Mouse (Mus musculus) liver, embryonic 13.5 days (tissue): ENCODE data around the gene Tnfrsf12a. TPM values are rescaled to one million over a fixed set of nuclear protein-coding genes. Genes with fewer than 3 reads are reported as not detected.
A peak's percentile ranks its signal among the peaks of the same experiment; 100 is the strongest.

Experiments used
- ATAC-seq: fragments of 200-750 bp; cut with Nextera tagmentation; 2 replicates; pipeline ENCODE4 v1.8.0; 2017; ENCODE audit warnings: low read depth, mild to moderate bottlenecking, moderate number of reproducible peaks, moderate library complexity
- DNase-seq: peaks from one replicate; pipeline ENCODE4 v3.0.0; 2022
- H3K27ac ChIP-seq: fragments of 300-500 bp; sonication (generic); 2 replicates; pipeline ENCODE4 v1.5.1; 2015; ENCODE audit warnings: moderate library complexity, mild to moderate bottlenecking, inconsistent platforms
- H3K27me3 ChIP-seq: fragments of 300-500 bp; sonication (generic); 2 replicates; pipeline ENCODE4 v1.6.1; 2015; ENCODE audit warnings: mild to moderate bottlenecking, inconsistent platforms
- H3K36me3 ChIP-seq: fragments of 300-500 bp; sonication (generic); 2 replicates; pipeline ENCODE4 v1.6.1; 2015; ENCODE audit warnings: mild to moderate bottlenecking, inconsistent platforms
- H3K4me1 ChIP-seq: fragments of 300-500 bp; sonication (generic); replicated peaks from 2 replicates; pipeline ENCODE4 v1.6.1; 2015; ENCODE audit warnings: inconsistent platforms
- H3K4me2 ChIP-seq: fragments of 300-500 bp; sonication (generic); 2 replicates; pipeline ENCODE4 v1.6.1; 2015; ENCODE audit warnings: inconsistent platforms, mild to moderate bottlenecking, moderate library complexity
- H3K4me3 ChIP-seq: fragments of 300-500 bp; sonication (generic); replicated peaks from 2 replicates; pipeline ENCODE4 v1.5.1; 2015; ENCODE audit warnings: mild to moderate bottlenecking, inconsistent platforms
- H3K9ac ChIP-seq: fragments of 300-500 bp; sonication (generic); 2 replicates; pipeline ENCODE4 v1.6.1; 2015; ENCODE audit warnings: mild to moderate bottlenecking, inconsistent platforms
- H3K9me3 ChIP-seq: fragments of 300-500 bp; sonication (generic); replicated peaks from 2 replicates; pipeline ENCODE4 v1.6.1; 2016; ENCODE audit warnings: inconsistent platforms
- WGBS: fragments of 180-500 bp; shearing (Covaris S2); methylation state at CpG from one replicate; pipeline ENCODE4 v1.1.7; 2015; ENCODE audit not compliant: insufficient replicate concordance; 5-methylcytosine and 5-hydroxymethylcytosine counted together
- polyA plus RNA-seq: library from polyadenylated mRNA; unstranded; fragments of >200 nt; fragmentation: Nextera tagmentation; extraction: Ambion mirVana; gene quantifications from 2 replicates; pipeline ENCODE4 v1.2.1, GENCODE M21; 2015

Gene Tnfrsf12a
- polyA plus RNA-seq, 1 experiment from 2014 or later = 6.7 TPM

GRCm38 (mm10) chr17:23703301-23703700, 26.0 kb upstream of the Tnfrsf12a start:
- no peak for ATAC-seq
- Histone ChIP-seq H3K27me3 (peaks cover 67% of the 10 kb centered on the region), H3K36me3 (no peaks in the 10 kb centered on the region)

GRCm38 (mm10) chr17:23700079-23700478, 22.8 kb upstream of the Tnfrsf12a start:
- H3K4me2 ChIP-seq = peak overlapping the region; percentile 86
- H3K9ac ChIP-seq = peak overlapping the region; percentile 49
- peaks cover 81% of the 10 kb centered on the region for H3K27me3 ChIP-seq

More at GRCm38 (mm10) chr17:23703301-23703700, 26.0 kb upstream of the Tnfrsf12a start:
- no peak overlapping the region for H3K27ac ChIP-seq
- H3K4me1 ChIP-seq = peaks cover 10% of the 10 kb centered on the region
- DNase-seq = no peak
- H3K4me2 ChIP-seq = no peak overlapping the region
- WGBS = 70% methylated on average over 9 of the region's 9 CpGs
- no peaks in the 10 kb centered on the region for H3K9me3 ChIP-seq
- no peak overlapping the region for H3K4me3 ChIP-seq
- H3K9ac ChIP-seq = no peak overlapping the region

GRCm38 (mm10) chr17:23699131-23700077, 22.1 kb upstream of the Tnfrsf12a start:
- H3K4me2 ChIP-seq = peak overlapping the region; percentile 86
- peaks cover 10% of the 10 kb centered on the region for H3K4me1 ChIP-seq
- H3K9ac ChIP-seq = peak overlapping the region; percentile 49
- no peak for DNase-seq
- peak; percentile 27; the same call in 1 of the 2 replicates for ATAC-seq
- no peaks in the 10 kb centered on the region for H3K36me3 ChIP-seq
- H3K27me3 ChIP-seq = peaks cover 83% of the 10 kb centered on the region
- H3K27ac ChIP-seq = no peak overlapping the region
- under 1% methylated on average over 98 of the region's 101 CpGs for WGBS
- H3K9me3 ChIP-seq = no peaks in the 10 kb centered on the region
- peak overlapping the region; percentile 66 for H3K4me3 ChIP-seq

More at GRCm38 (mm10) chr17:23700079-23700478, 22.8 kb upstream of the Tnfrsf12a start:
- no peaks in the 10 kb centered on the region for H3K9me3 ChIP-seq
- under 1% methylated on average over 28 of the region's 28 CpGs for WGBS
- ATAC-seq (peak; percentile 87), DNase-seq (peak; percentile 44)
- no peak overlapping the region for H3K27ac ChIP-seq
- no peaks in the 10 kb centered on the region for H3K36me3 ChIP-seq
- H3K4me3 ChIP-seq = peak overlapping the region; percentile 66
- H3K4me1 ChIP-seq = peaks cover 10% of the 10 kb centered on the region

GRCm38 (mm10) chr17:23695801-23696200, 18.5 kb upstream of the Tnfrsf12a start:
- Histone ChIP-seq H3K9ac (no peak overlapping the region), H3K9me3 (no peaks in the 10 kb centered on the region), H3K4me3 (no peak overlapping the region), H3K4me1 (peaks cover 10% of the 10 kb centered on the region), H3K4me2 (no peak overlapping the region), H3K27me3 (peaks cover 71% of the 10 kb centered on the region), H3K36me3 (no peaks in the 10 kb centered on the region), H3K27ac (no peak overlapping the region)
- 20% methylated on average over 3 of the region's 3 CpGs for WGBS
- ATAC-seq (no peak), DNase-seq (no peak)

GRCm38 (mm10) chr17:23694491-23694890, 17.2 kb upstream of the Tnfrsf12a start:
- peaks cover 58% of the 10 kb centered on the region for H3K27me3 ChIP-seq
- WGBS = 46% methylated on average over 1 of the region's 1 CpGs

GRCm38 (mm10) chr17:23683856-23684672, 6.8 kb upstream of the Tnfrsf12a start, which contains the start of gene Cldn9:
Gene Cldn9 (minus strand): TSS chr17:23684026.
- DNase-seq = no peak
- ATAC-seq = no peak
- WGBS = 24% methylated on average over 15 of the region's 15 CpGs

More at GRCm38 (mm10) chr17:23694491-23694890, 17.2 kb upstream of the Tnfrsf12a start:
- Histone ChIP-seq H3K36me3 (no peaks in the 10 kb centered on the region), H3K4me1 (peaks cover 6% of the 10 kb centered on the region), H3K9ac (no peak overlapping the region), H3K4me3 (no peak overlapping the region), H3K4me2 (no peak overlapping the region), H3K27ac (no peak overlapping the region), H3K9me3 (no peaks in the 10 kb centered on the region)
- no peak for ATAC-seq
- no peak for DNase-seq

GRCm38 (mm10) chr17:23683226-23683625, 6.0 kb upstream of the Tnfrsf12a start:
- ATAC-seq (0 out of 2 replicates have a peak, but pooled peaks have one; percentile 20), DNase-seq (no peak)
- H3K4me1 ChIP-seq = peaks cover 5% of the 10 kb centered on the region; the same call in 1 of the 2 replicates
- H3K9ac ChIP-seq = no peak overlapping the region
- no peak overlapping the region for H3K27ac ChIP-seq
- H3K4me2 ChIP-seq = no peak overlapping the region
- WGBS = 22% methylated on average over 15 of the region's 15 CpGs
- H3K36me3 ChIP-seq = no peaks in the 10 kb centered on the region
- peaks cover 73% of the 10 kb centered on the region for H3K27me3 ChIP-seq
- H3K4me3 ChIP-seq = no peak overlapping the region
- no peaks in the 10 kb centered on the region for H3K9me3 ChIP-seq

More at GRCm38 (mm10) chr17:23683856-23684672, 6.8 kb upstream of the Tnfrsf12a start, which contains the start of gene Cldn9:
- Histone ChIP-seq H3K27me3 (peaks cover 65% of the 10 kb centered on the region), H3K27ac (no peak within 1 kb of the TSS), H3K9me3 (no peaks in the 10 kb centered on the region), H3K4me2 (no peak within 1 kb of the TSS), H3K4me1 (peaks cover 5% of the 10 kb centered on the region; the same call in 1 of the 2 replicates), H3K36me3 (no peaks in the 10 kb centered on the region), H3K9ac (no peak within 1 kb of the TSS), H3K4me3 (no peak within 1 kb of the TSS)

GRCm38 (mm10) chr17:23682530-23682929, 5.3 kb upstream of the Tnfrsf12a start:
- H3K27me3 ChIP-seq = peaks cover 80% of the 10 kb centered on the region

GRCm38 (mm10) chr17:23682092-23682491, 4.8 kb upstream of the Tnfrsf12a start:
- no peak overlapping the region for H3K4me2 ChIP-seq
- no peaks in the 10 kb centered on the region for H3K36me3 ChIP-seq
- H3K27ac ChIP-seq = no peak overlapping the region
- H3K27me3 ChIP-seq = peaks cover 84% of the 10 kb centered on the region
- peaks cover 15% of the 10 kb centered on the region for H3K4me1 ChIP-seq
- no peak for DNase-seq
- H3K9ac ChIP-seq = no peak overlapping the region
- no peak for ATAC-seq
- no peak overlapping the region for H3K4me3 ChIP-seq
- no peaks in the 10 kb centered on the region for H3K9me3 ChIP-seq
- 29% methylated on average over 4 of the region's 4 CpGs for WGBS

More at GRCm38 (mm10) chr17:23682530-23682929, 5.3 kb upstream of the Tnfrsf12a start:
- H3K27ac ChIP-seq = no peak overlapping the region
- H3K36me3 ChIP-seq = no peaks in the 10 kb centered on the region
- DNase-seq (no peak), ATAC-seq (no peak)
- H3K9me3 ChIP-seq = no peaks in the 10 kb centered on the region
- no peak overlapping the region for H3K9ac ChIP-seq
- H3K4me2 ChIP-seq = no peak overlapping the region
- no peak overlapping the region for H3K4me3 ChIP-seq
- 47% methylated on average over 3 of the region's 3 CpGs for WGBS
- H3K4me1 ChIP-seq = peaks cover 11% of the 10 kb centered on the region

GRCm38 (mm10) chr17:23681086-23681485, 3.8 kb upstream of the Tnfrsf12a start:
- Histone ChIP-seq H3K4me3 (no peak overlapping the region), H3K4me1 (peaks cover 25% of the 10 kb centered on the region), H3K4me2 (no peak overlapping the region), H3K9me3 (no peaks in the 10 kb centered on the region), H3K36me3 (no peaks in the 10 kb centered on the region), H3K27me3 (peaks cover 94% of the 10 kb centered on the region), H3K9ac (no peak overlapping the region), H3K27ac (no peak overlapping the region)
- 49% methylated on average over 10 of the region's 10 CpGs for WGBS
- ATAC-seq = no peak
- no peak for DNase-seq

- 47% methylated on average over 9 of the region's 9 CpGs for WGBS
- no peak for DNase-seq
- Histone ChIP-seq H3K36me3 (no peaks in the 10 kb centered on the region), H3K4me3 (no peak overlapping the region), H3K4me2 (no peak overlapping the region), H3K27ac (no peak overlapping the region), H3K9ac (no peak overlapping the region), H3K4me1 (peaks cover 33% of the 10 kb centered on the region), H3K9me3 (no peaks in the 10 kb centered on the region), H3K27me3 (peaks cover 99% of the 10 kb centered on the region)
- no peak for ATAC-seq
Measured at GRCm38 (mm10) chr17:23680336-23680735, 3.1 kb upstream of the Tnfrsf12a start.
